Mouse (Mus musculus): ENCODE results near the gene Adat3. TPM values are rescaled to one million over a fixed set of nuclear protein-coding genes. Genes with fewer than 3 reads are reported as not detected.
A peak's percentile ranks its signal among the peaks of the same experiment; 100 is the strongest.

Adat3 gene
- polyA plus RNA-seq, 1 experiment from 2014 or later: 7.7 TPM

DNA sequence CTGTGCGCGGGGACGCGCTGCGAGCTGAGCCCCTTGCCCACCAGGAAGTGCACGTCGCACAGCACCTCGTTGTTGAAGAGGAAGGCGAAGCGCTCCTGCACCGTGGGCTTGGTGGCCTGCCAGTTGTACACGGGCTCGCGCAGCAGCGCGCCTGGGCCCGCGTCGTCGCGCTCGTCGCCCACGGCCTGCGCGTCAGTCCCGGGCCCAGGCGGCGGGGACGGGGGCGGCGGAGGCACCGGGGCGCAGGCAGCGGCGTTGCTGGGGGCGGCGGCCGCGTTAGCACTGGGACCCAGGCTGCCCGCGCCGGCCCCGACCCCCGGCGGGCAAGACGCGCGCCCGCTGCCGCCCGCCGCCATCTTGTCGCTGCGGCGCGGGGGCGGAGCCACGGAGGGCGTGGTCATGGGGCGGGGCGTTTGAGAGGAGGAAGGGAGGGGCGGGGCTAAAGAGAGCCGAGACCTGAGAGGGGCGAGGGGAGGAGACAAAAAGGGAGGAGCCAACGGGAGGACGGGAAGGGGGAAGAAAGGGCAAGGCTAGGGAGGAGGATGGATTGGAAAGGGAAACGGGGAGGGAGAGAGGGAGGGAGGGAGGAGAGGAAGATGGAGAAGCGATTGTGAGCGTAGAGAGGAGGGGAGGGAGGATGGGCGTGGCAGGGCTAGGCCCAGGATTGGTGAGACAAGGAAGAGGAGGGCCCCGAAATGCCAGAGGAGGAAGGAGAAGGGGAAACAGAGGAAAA is 53.6 kb downstream of the Adat3 start:
- WGBS: under 1% methylated on average over 70 of the region's 72 CpGs
- Histone ChIP-seq H3K27ac (ENCODE audit: low read length) (peak overlapping the region; percentile 85), H3K4me2 (replicated peaks; ENCODE audit: low read depth, low read length) (peak overlapping the region; percentile 91), H3K9ac (replicated peaks; ENCODE audit: low read depth, low read length) (peak overlapping the region; percentile 96), H3K9me3 (ENCODE audit: control insufficient read depth, low read depth, low read length) (no peaks in the 10 kb centered on the region), H3K4me1 (ENCODE audit: control insufficient read depth, insufficient read depth, low read length) (peaks cover 17% of the 10 kb centered on the region), H3K27me3 (ENCODE audit: control insufficient read depth, insufficient read depth, low read length) (no peaks in the 10 kb centered on the region), H3K36me3 (ENCODE audit: control insufficient read depth, insufficient read depth, low read length) (no peaks in the 10 kb centered on the region), H3K4me3 (ENCODE audit: low read depth, low read length) (peak overlapping the region; percentile 96)
- peak; percentile 87 for ATAC-seq (ENCODE audit: insufficient number of reproducible peaks, insufficient read depth, low FRiP score, low read depth)

DNA sequence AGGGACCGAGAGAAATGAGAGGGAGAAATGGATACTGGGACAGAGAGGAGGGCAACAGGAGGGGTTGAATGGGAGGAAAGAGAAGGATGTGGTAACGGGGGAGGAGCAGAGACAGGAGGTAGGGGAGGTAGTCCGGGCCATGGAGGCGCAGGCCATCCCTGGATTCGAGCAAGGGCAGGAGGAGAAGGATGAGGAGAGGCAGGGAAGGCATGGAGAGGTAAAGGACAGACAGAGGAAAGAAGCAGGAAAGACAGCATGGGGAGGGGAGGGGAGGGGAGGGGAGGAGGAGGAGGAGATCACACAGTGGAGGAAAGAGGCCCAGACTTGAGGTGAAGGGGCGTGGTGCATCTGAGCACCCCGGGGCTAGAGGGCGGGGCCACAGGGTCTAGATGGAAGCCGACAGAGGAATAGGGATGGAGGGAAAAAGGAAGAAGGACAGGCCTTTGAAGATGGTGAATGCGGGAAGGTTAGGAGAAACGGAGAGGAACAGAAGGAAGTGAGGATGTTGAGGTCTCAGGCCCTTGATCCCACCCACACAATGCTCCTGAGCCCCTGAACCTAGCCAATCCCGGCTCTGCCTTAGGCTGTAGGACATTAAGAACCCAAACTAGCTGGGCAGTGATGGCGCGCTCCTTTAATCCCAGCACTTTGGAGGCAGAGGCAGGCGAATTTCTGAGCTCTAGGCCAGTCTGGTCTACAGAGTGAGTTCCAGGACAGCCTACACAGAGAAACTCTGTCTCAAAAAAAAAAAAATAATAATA is 54.4 kb downstream of the Adat3 start, which contains the start of gene Btbd2:
Gene Btbd2 (minus strand): TSS at position 209 of the 761 bp plus-strand sequence.
- Histone ChIP-seq H3K4me3 (ENCODE audit: low read depth, low read length) (peak within 1 kb of the TSS; percentile 96), H3K27ac (ENCODE audit: low read length) (peak within 1 kb of the TSS; percentile 85), H3K4me1 (ENCODE audit: control insufficient read depth, insufficient read depth, low read length) (peaks cover 17% of the 10 kb centered on the region), H3K9me3 (ENCODE audit: control insufficient read depth, low read depth, low read length) (no peaks in the 10 kb centered on the region), H3K4me2 (replicated peaks; ENCODE audit: low read depth, low read length) (peak within 1 kb of the TSS; percentile 91), H3K9ac (replicated peaks; ENCODE audit: low read depth, low read length) (peak within 1 kb of the TSS; percentile 96), H3K27me3 (ENCODE audit: control insufficient read depth, insufficient read depth, low read length) (no peaks in the 10 kb centered on the region), H3K36me3 (ENCODE audit: control insufficient read depth, insufficient read depth, low read length) (no peaks in the 10 kb centered on the region)
- ATAC-seq (ENCODE audit: insufficient number of reproducible peaks, insufficient read depth, low FRiP score, low read depth): peak; percentile 15; the same call in 1 of the 2 replicates
- WGBS: 19% methylated on average over 15 of the region's 15 CpGs

Small RNAs within 50 kb of the gene (microRNA-seq; reads per million reads assigned to microRNA genes)
- not detected for gene Mir6912

Other genes starting within 250 kb of the Adat3 start
- 0.30 and 0.62 TPM in 2 replicates for gene Plk5, start 246.4 kb upstream of the Adat3 start, polyA plus RNA-seq (2014; fragmentation: Nextera tagmentation; extraction: Ambion mirVana)
- 7.7 and 8.1 TPM in 2 replicates for gene Mex3d, start 215.2 kb upstream of the Adat3 start, polyA plus RNA-seq (2014; fragmentation: Nextera tagmentation; extraction: Ambion mirVana)
- gene Mbd3, start 203.3 kb upstream of the Adat3 start, polyA plus RNA-seq (2014; fragmentation: Nextera tagmentation; extraction: Ambion mirVana): 194 and 200 TPM in 2 replicates
- 645 and 784 TPM in 2 replicates for gene Uqcr11, start 196.1 kb upstream of the Adat3 start, polyA plus RNA-seq (2014; fragmentation: Nextera tagmentation; extraction: Ambion mirVana)
- gene Tcf3, start 169.2 kb upstream of the Adat3 start, polyA plus RNA-seq (2014; fragmentation: Nextera tagmentation; extraction: Ambion mirVana): 107 and 108 TPM in 2 replicates
- gene Onecut3, start 108.0 kb upstream of the Adat3 start, polyA plus RNA-seq (2014; fragmentation: Nextera tagmentation; extraction: Ambion mirVana): 0.25 and 0.53 TPM in 2 replicates
- 0.11 and 0.25 TPM in 2 replicates for gene Atp8b3, start 63.8 kb upstream of the Adat3 start, polyA plus RNA-seq (2014; fragmentation: Nextera tagmentation; extraction: Ambion mirVana)
- gene Rexo1, start 41.3 kb upstream of the Adat3 start, polyA plus RNA-seq (2014; fragmentation: Nextera tagmentation; extraction: Ambion mirVana): 22.9 and 24.3 TPM in 2 replicates
- 8.1 and 8.4 TPM in 2 replicates for gene Klf16, start 25.6 kb upstream of the Adat3 start, polyA plus RNA-seq (2014; fragmentation: Nextera tagmentation; extraction: Ambion mirVana)
- gene Abhd17a, start 12.5 kb upstream of the Adat3 start, polyA plus RNA-seq (2014; fragmentation: Nextera tagmentation; extraction: Ambion mirVana): 89.7 and 104 TPM in 2 replicates
- 95.9 and 106 TPM in 2 replicates for gene Scamp4, start within 50 bp of the Adat3 start, polyA plus RNA-seq (2014; fragmentation: Nextera tagmentation; extraction: Ambion mirVana)
- gene Gm49322, start 3.1 kb downstream of the Adat3 start, polyA plus RNA-seq (2014; fragmentation: Nextera tagmentation; extraction: Ambion mirVana): 1.5 and 2.3 TPM in 2 replicates
- 43.5 and 67.4 TPM in 2 replicates for gene Csnk1g2, start 20.0 kb downstream of the Adat3 start, polyA plus RNA-seq (2014; fragmentation: Nextera tagmentation; extraction: Ambion mirVana)
- gene Btbd2, start 54.2 kb downstream of the Adat3 start, polyA plus RNA-seq (2014; fragmentation: Nextera tagmentation; extraction: Ambion mirVana): 46.3 and 64.2 TPM in 2 replicates
- gene Mknk2, start 75.2 kb downstream of the Adat3 start, polyA plus RNA-seq (2014; fragmentation: Nextera tagmentation; extraction: Ambion mirVana): 71.3 and 75.5 TPM in 2 replicates
- 47.9 and 51.1 TPM in 2 replicates for gene Mob3a, start 99.1 kb downstream of the Adat3 start, polyA plus RNA-seq (2014; fragmentation: Nextera tagmentation; extraction: Ambion mirVana)
- gene Izumo4, start 99.3 kb downstream of the Adat3 start, polyA plus RNA-seq (2014; fragmentation: Nextera tagmentation; extraction: Ambion mirVana): 16.7 and 18.4 TPM in 2 replicates
- 81.7 and 85.8 TPM in 2 replicates for gene Ap3d1, start 139.4 kb downstream of the Adat3 start, polyA plus RNA-seq (2014; fragmentation: Nextera tagmentation; extraction: Ambion mirVana)
- gene Dot1l, start 152.3 kb downstream of the Adat3 start, polyA plus RNA-seq (2014; fragmentation: Nextera tagmentation; extraction: Ambion mirVana): 24.5 and 25.8 TPM in 2 replicates
- gene Sf3a2, start 195.3 kb downstream of the Adat3 start, polyA plus RNA-seq (2014; fragmentation: Nextera tagmentation; extraction: Ambion mirVana): 77.7 and 81.8 TPM in 2 replicates
- 110 and 116 TPM in 2 replicates for gene Plekhj1, start 195.7 kb downstream of the Adat3 start, polyA plus RNA-seq (2014; fragmentation: Nextera tagmentation; extraction: Ambion mirVana)
- not detected in 2 replicates for gene Amh, start 202.4 kb downstream of the Adat3 start, polyA plus RNA-seq (2014; fragmentation: Nextera tagmentation; extraction: Ambion mirVana)
- 0.45 and 1.4 TPM in 2 replicates for gene Jsrp1, start 210.6 kb downstream of the Adat3 start, polyA plus RNA-seq (2014; fragmentation: Nextera tagmentation; extraction: Ambion mirVana)
- 1,724 and 1,898 TPM in 2 replicates for gene Oaz1, start 223.8 kb downstream of the Adat3 start, polyA plus RNA-seq (2014; fragmentation: Nextera tagmentation; extraction: Ambion mirVana)
- gene Lingo3, start 241.2 kb downstream of the Adat3 start, polyA plus RNA-seq (2014; fragmentation: Nextera tagmentation; extraction: Ambion mirVana): 0.07 and 0.23 TPM in 2 replicates

Data from stomach, embryonic 14.5 days (tissue).